Mouse (Mus musculus): ENCODE data around the gene Bicc1. TPM values are rescaled to one million over a fixed set of nuclear protein-coding genes. Genes with fewer than 3 reads are reported as not detected.

Bicc1 gene
- total RNA-seq, 1 experiment, result 1.8 TPM

DNA sequence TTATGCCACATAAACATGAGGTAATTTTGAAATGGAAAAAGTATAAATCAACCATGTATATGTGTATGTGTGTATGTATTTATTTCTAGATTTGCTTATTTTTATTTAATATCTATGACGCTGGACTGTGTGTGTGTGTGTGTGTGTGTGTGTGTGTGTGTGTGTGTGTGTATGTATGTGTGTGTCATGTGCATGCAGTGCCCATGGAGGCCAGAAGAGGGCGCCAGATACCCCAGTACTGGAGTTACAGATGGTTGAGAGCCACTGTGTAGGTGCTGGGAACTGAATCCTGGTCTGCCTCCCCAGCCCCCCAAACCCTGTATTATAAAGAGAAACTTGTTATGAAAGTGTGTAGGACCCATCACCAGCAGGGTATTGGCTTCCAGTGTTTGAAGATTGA, 20.6 kb upstream of the Bicc1 start:
- no peaks in the 10 kb centered on the region for H3K9me3 ChIP-seq (ENCODE audit: control insufficient read depth, insufficient read depth, low read depth, low read length)
- no peak overlapping the region for H3K9ac ChIP-seq (ENCODE audit: insufficient read depth, low read depth, low read length, poor library complexity, severe bottlenecking)
- in situ Hi-C loops (cut with MboI; ENCODE audit: low sequenced_read_pairs in 2 of 2, unreplicated experiment in 2 of 2), result no loop called here
- no peak for DNase-seq (ENCODE audit: low read depth, low spot score)
- H3K4me1 ChIP-seq (ENCODE audit: control insufficient read depth in 2 of 2, insufficient read depth in 2 of 2, low read length in 2 of 2, poor library complexity in 1 of 2), result no peaks in the 10 kb centered on the region
- H3K36me3 ChIP-seq (ENCODE audit: control insufficient read depth, insufficient read depth, low read length, poor library complexity, severe bottlenecking), result no peaks in the 10 kb centered on the region
- no peak overlapping the region for H3K4me3 ChIP-seq (ENCODE audit: insufficient read depth in 1 of 2, low read depth in 1 of 2, low read length in 2 of 2, poor library complexity in 1 of 2, severe bottlenecking in 1 of 2)
- H3K27ac ChIP-seq (ENCODE audit: insufficient read depth, low read depth, low read length, poor library complexity, severe bottlenecking), result no peak overlapping the region
- TF ChIP-seq HCFC1 (IDR thresholded peaks at IDR 0.05; ENCODE audit: borderline replicate concordance, insufficient read depth, low read length) (no peak), CHD2 (IDR thresholded peaks at IDR 0.05; ENCODE audit: low read depth, low read length) (no peak), ZC3H11A (IDR thresholded peaks at IDR 0.05; ENCODE audit: borderline replicate concordance, low read depth, low read length) (no peak), MAFK (IDR thresholded peaks at IDR 0.05; ENCODE audit: insufficient read depth, low read depth, low read length) (no peak), ZNF384 (IDR thresholded peaks at IDR 0.05; ENCODE audit: low read depth, low read length) (no peak)

DNA sequence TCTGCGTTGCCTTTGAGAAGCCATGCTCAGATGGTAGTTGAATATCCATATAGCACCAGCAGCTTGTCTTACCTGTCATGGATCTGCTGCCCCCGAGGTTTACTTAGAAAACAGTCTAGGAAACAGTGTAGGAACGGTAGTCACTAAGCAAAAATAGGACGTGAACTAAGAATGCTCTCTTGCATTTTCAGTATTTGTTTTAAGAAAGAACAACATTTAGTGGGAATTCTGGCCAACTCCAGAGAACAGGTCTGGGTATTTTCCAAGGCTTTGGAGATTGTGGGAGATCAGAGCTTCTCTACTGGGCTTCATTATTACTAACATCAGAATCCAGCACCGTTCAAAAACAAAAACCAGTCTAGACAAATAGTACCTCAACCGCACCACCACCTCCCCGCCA, 17.7 kb upstream of the Bicc1 start:
- no peak for DNase-seq (ENCODE audit: low read depth, low spot score)
- Histone ChIP-seq H3K4me1 (ENCODE audit: control insufficient read depth in 2 of 2, insufficient read depth in 2 of 2, low read length in 2 of 2, poor library complexity in 1 of 2) (no peaks in the 10 kb centered on the region), H3K4me3 (ENCODE audit: insufficient read depth in 1 of 2, low read depth in 1 of 2, low read length in 2 of 2, poor library complexity in 1 of 2, severe bottlenecking in 1 of 2) (no peak overlapping the region), H3K9ac (ENCODE audit: insufficient read depth, low read depth, low read length, poor library complexity, severe bottlenecking) (no peak overlapping the region), H3K9me3 (ENCODE audit: control insufficient read depth, insufficient read depth, low read depth, low read length) (no peaks in the 10 kb centered on the region), H3K36me3 (ENCODE audit: control insufficient read depth, insufficient read depth, low read length, poor library complexity, severe bottlenecking) (no peaks in the 10 kb centered on the region), H3K27ac (ENCODE audit: insufficient read depth, low read depth, low read length, poor library complexity, severe bottlenecking) (no peak overlapping the region)
- in situ Hi-C loops (cut with MboI; ENCODE audit: low sequenced_read_pairs in 2 of 2, unreplicated experiment in 2 of 2), result no loop called here
- TF ChIP-seq ZNF384 (IDR thresholded peaks at IDR 0.05; ENCODE audit: low read depth, low read length) (no peak), MAFK (IDR thresholded peaks at IDR 0.05; ENCODE audit: insufficient read depth, low read depth, low read length) (no peak), HCFC1 (IDR thresholded peaks at IDR 0.05; ENCODE audit: borderline replicate concordance, insufficient read depth, low read length) (no peak), ZC3H11A (IDR thresholded peaks at IDR 0.05; ENCODE audit: borderline replicate concordance, low read depth, low read length) (no peak), CHD2 (IDR thresholded peaks at IDR 0.05; ENCODE audit: low read depth, low read length) (no peak)

DNA sequence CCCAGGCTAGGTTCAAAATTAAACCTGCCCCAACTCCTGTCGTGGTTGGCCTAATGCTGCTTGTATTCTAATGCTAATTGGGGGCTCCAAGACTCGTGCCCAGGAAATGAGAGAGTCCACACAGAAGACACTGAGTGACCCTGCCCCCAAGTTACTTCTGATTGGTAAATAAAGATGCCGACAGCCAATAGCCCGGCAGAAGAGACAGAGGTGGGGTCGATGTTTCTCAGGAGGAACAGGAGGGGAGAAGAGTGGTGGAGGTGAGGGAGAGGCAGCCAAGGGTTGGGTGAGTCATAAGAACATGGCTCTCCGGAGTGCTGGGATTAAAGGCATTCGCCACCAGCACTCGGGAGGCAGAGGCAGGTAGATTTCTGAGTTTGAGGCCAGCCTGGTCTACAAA, 16.8 kb upstream of the Bicc1 start:
- in situ Hi-C loops (cut with MboI; ENCODE audit: low sequenced_read_pairs in 2 of 2, unreplicated experiment in 2 of 2), result no loop called here
- H3K36me3 ChIP-seq (ENCODE audit: control insufficient read depth, insufficient read depth, low read length, poor library complexity, severe bottlenecking), result no peaks in the 10 kb centered on the region
- no peak overlapping the region for H3K27ac ChIP-seq (ENCODE audit: insufficient read depth, low read depth, low read length, poor library complexity, severe bottlenecking)
- H3K4me3 ChIP-seq (ENCODE audit: insufficient read depth in 1 of 2, low read depth in 1 of 2, low read length in 2 of 2, poor library complexity in 1 of 2, severe bottlenecking in 1 of 2), result no peak overlapping the region
- no peak overlapping the region for H3K9ac ChIP-seq (ENCODE audit: insufficient read depth, low read depth, low read length, poor library complexity, severe bottlenecking)
- H3K4me1 ChIP-seq (ENCODE audit: control insufficient read depth in 2 of 2, insufficient read depth in 2 of 2, low read length in 2 of 2, poor library complexity in 1 of 2), result no peaks in the 10 kb centered on the region
- TF ChIP-seq MAFK (IDR thresholded peaks at IDR 0.05; ENCODE audit: insufficient read depth, low read depth, low read length) (no peak), ZC3H11A (IDR thresholded peaks at IDR 0.05; ENCODE audit: borderline replicate concordance, low read depth, low read length) (no peak), CHD2 (IDR thresholded peaks at IDR 0.05; ENCODE audit: low read depth, low read length) (no peak)
- H3K9me3 ChIP-seq (ENCODE audit: control insufficient read depth, insufficient read depth, low read depth, low read length), result no peaks in the 10 kb centered on the region
- no peak for DNase-seq (ENCODE audit: low read depth, low spot score)

DNA sequence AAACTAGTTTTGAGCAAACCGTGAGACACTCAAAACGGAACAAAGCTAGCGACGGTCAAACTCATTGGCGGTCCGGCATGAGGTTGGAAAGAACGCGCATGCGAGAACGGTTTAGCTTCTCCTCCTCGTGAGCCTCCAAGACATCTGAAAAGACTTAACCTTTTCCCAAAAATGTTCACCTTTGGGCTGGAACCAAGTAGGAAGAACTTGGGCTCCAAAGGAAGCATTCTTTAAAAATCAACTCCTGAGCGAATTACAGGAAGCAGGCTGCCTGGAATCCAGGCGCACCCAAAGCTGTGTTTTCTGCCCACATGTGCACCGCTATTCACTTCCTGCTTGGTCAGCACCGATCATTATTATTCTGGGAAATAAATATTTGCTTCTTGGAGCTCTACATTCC, 15.8 kb upstream of the Bicc1 start:
- no peak overlapping the region for H3K4me3 ChIP-seq (ENCODE audit: insufficient read depth in 1 of 2, low read depth in 1 of 2, low read length in 2 of 2, poor library complexity in 1 of 2, severe bottlenecking in 1 of 2)
- DNase-seq (ENCODE audit: low read depth, low spot score), result no peak
- no peak overlapping the region for H3K27ac ChIP-seq (ENCODE audit: insufficient read depth, low read depth, low read length, poor library complexity, severe bottlenecking)
- H3K9me3 ChIP-seq (ENCODE audit: control insufficient read depth, insufficient read depth, low read depth, low read length), result no peaks in the 10 kb centered on the region
- no peak overlapping the region for H3K9ac ChIP-seq (ENCODE audit: insufficient read depth, low read depth, low read length, poor library complexity, severe bottlenecking)
- in situ Hi-C loops (cut with MboI; ENCODE audit: low sequenced_read_pairs in 2 of 2, unreplicated experiment in 2 of 2), result no loop called here
- H3K36me3 ChIP-seq (ENCODE audit: control insufficient read depth, insufficient read depth, low read length, poor library complexity, severe bottlenecking), result no peaks in the 10 kb centered on the region
- TF ChIP-seq CHD2 (IDR thresholded peaks at IDR 0.05; ENCODE audit: low read depth, low read length), result no peak
- TF ChIP-seq ZNF384 (IDR thresholded peaks at IDR 0.05; ENCODE audit: low read depth, low read length), result no peak
- no peak for TF ChIP-seq MAFK (IDR thresholded peaks at IDR 0.05; ENCODE audit: insufficient read depth, low read depth, low read length)
- no peak for TF ChIP-seq ZC3H11A (IDR thresholded peaks at IDR 0.05; ENCODE audit: borderline replicate concordance, low read depth, low read length)
- no peak for TF ChIP-seq HCFC1 (IDR thresholded peaks at IDR 0.05; ENCODE audit: borderline replicate concordance, insufficient read depth, low read length)
- H3K4me1 ChIP-seq (ENCODE audit: control insufficient read depth in 2 of 2, insufficient read depth in 2 of 2, low read length in 2 of 2, poor library complexity in 1 of 2), result no peaks in the 10 kb centered on the region

DNA sequence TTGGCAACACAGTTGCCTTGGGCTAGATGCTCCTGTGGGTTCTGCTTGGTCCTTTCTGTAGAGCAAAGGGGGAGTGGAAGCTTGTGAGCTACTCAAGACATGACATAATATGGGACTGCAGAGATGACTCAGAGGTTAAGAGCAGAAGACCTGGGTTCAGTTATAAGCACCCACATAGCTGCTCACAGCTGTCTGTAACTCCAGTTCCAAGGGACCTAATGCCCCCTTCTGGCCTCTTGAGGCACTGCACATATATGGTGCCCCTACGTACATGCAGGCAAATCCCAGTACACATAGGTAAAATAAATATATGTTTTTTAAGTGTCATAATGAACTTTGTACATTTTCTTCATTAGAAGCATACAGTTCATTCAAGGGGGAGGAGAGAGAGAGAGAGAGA, 11.9 kb upstream of the Bicc1 start:
- H3K36me3 ChIP-seq (ENCODE audit: control insufficient read depth, insufficient read depth, low read length, poor library complexity, severe bottlenecking), result no peaks in the 10 kb centered on the region
- no peak for TF ChIP-seq HCFC1 (IDR thresholded peaks at IDR 0.05; ENCODE audit: borderline replicate concordance, insufficient read depth, low read length)
- TF ChIP-seq ZC3H11A (IDR thresholded peaks at IDR 0.05; ENCODE audit: borderline replicate concordance, low read depth, low read length), result no peak
- TF ChIP-seq ZNF384 (IDR thresholded peaks at IDR 0.05; ENCODE audit: low read depth, low read length), result no peak
- TF ChIP-seq MAFK (IDR thresholded peaks at IDR 0.05; ENCODE audit: insufficient read depth, low read depth, low read length), result no peak
- H3K9me3 ChIP-seq (ENCODE audit: control insufficient read depth, insufficient read depth, low read depth, low read length), result no peaks in the 10 kb centered on the region
- no peak for DNase-seq (ENCODE audit: low read depth, low spot score)
- peaks cover 3 to 4% of the 10 kb centered on the region in 2 experiments; a peak in 2 of 4 replicates for H3K4me1 ChIP-seq (ENCODE audit: control insufficient read depth in 2 of 2, insufficient read depth in 2 of 2, low read length in 2 of 2, poor library complexity in 1 of 2)
- in situ Hi-C loops (cut with MboI; ENCODE audit: low sequenced_read_pairs in 2 of 2, unreplicated experiment in 2 of 2), result no loop called here
- no peak overlapping the region for H3K27ac ChIP-seq (ENCODE audit: insufficient read depth, low read depth, low read length, poor library complexity, severe bottlenecking)
- no peak overlapping the region for H3K9ac ChIP-seq (ENCODE audit: insufficient read depth, low read depth, low read length, poor library complexity, severe bottlenecking)
- H3K4me3 ChIP-seq (ENCODE audit: insufficient read depth in 1 of 2, low read depth in 1 of 2, low read length in 2 of 2, poor library complexity in 1 of 2, severe bottlenecking in 1 of 2), result no peak overlapping the region

All from ES-E14 (cell line).